Mouse (Mus musculus) limb, embryonic 10.5 days (tissue): ENCODE measurements around the gene Hdac1. TPM values are rescaled to one million over a fixed set of nuclear protein-coding genes. Genes with fewer than 3 reads are reported as not detected.

ENCODE experiments used
- DNase-seq: peaks from one replicate; pipeline ENCODE4 v3.0.0-alpha.2; 2017; ENCODE audit warnings: low spot score
- H3K27ac ChIP-seq: fragments of 300-500 bp; sonication (generic); 2 replicates; pipeline ENCODE4 v1.5.1; 2016; ENCODE audit warnings: mild to moderate bottlenecking
- H3K27me3 ChIP-seq: fragments of 300-500 bp; sonication (generic); 2 replicates; pipeline ENCODE4 v1.6.1; 2016; ENCODE audit warnings: low read depth, mild to moderate bottlenecking; ENCODE audit not compliant: poor library complexity, severe bottlenecking
- H3K36me3 ChIP-seq: fragments of 300-500 bp; sonication (generic); 2 replicates; pipeline ENCODE4 v1.6.1; 2016; ENCODE audit warnings: mild to moderate bottlenecking, moderate library complexity
- H3K4me1 ChIP-seq: fragments of 300-500 bp; sonication (generic); 2 replicates; pipeline ENCODE4 v1.6.1; 2016
- H3K4me3 ChIP-seq: fragments of 300-500 bp; sonication (generic); 2 replicates; pipeline ENCODE4 v1.5.1; 2016; ENCODE audit warnings: mild to moderate bottlenecking, moderate library complexity
- H3K9me3 ChIP-seq: fragments of 300-500 bp; sonication (generic); replicated peaks from 2 replicates; pipeline ENCODE4 v1.6.1; 2016; ENCODE audit warnings: mild to moderate bottlenecking
- WGBS: fragments of 180-500 bp; shearing (Covaris S2); methylation state at CpG from one replicate; pipeline ENCODE4 v1.1.7; 2016; 5-methylcytosine and 5-hydroxymethylcytosine counted together
- polyA plus RNA-seq: library from polyadenylated mRNA; unstranded; fragments of >200 nt; fragmentation: Nextera tagmentation; extraction: Ambion mirVana; gene quantifications from 2 replicates; pipeline ENCODE4 v1.2.1, GENCODE M21; 2016

Gene Hdac1
- polyA plus RNA-seq, 1 experiment from 2014 or later = 336 TPM

GRCm38 (mm10) chr4:129516925-129517324, 25.6 kb downstream of the Hdac1 start:
- DNase-seq = no peak

DNA sequence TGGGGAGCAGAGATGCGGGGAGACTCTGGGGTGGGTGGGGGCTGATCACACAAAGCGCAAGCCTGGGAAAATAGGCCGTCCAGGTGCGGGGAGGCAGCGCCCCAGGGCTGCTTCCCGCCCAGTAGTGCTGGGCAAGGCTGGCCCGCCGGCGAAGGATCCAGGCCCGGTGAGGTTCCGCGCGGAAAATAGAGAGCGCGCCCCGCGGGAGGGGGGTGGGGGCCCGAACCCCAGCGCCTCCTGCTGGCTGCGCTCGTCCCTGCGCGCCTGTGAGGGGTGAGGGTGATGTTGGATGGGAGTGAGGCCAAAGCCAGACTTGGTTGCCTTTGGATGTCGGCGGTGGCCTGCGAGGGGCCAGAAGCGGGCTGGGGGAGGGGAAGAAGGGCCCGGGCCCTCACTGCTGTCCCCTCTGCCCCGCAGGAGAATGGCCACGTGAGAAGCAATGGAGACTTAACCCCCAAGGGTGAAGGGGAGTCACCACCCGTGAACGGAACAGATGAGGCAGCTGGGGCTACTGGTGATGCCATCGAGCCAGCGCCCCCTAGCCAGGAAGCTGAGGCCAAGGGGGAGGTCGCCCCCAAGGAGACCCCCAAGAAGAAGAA, 28.1 kb downstream of the Hdac1 start:
- Histone ChIP-seq H3K9me3 (no peaks in the 10 kb centered on the region), H3K27ac (peak overlapping the region; percentile 100), H3K4me1 (peaks cover 48% of the 10 kb centered on the region), H3K4me3 (peak overlapping the region; percentile 100), H3K36me3 (peaks cover 53% of the 10 kb centered on the region), H3K27me3 (no peaks in the 10 kb centered on the region)
- DNase-seq = peak; percentile 89
- WGBS = 0% methylated on average over 34 of the region's 35 CpGs

More at GRCm38 (mm10) chr4:129516925-129517324, 25.6 kb downstream of the Hdac1 start:
- no peak overlapping the region for H3K4me3 ChIP-seq
- WGBS = 47% methylated on average over 2 of the region's 2 CpGs
- peaks cover 30% of the 10 kb centered on the region for H3K4me1 ChIP-seq
- no peak overlapping the region for H3K27ac ChIP-seq
- H3K36me3 ChIP-seq = peaks cover 78% of the 10 kb centered on the region
- no peaks in the 10 kb centered on the region for H3K9me3 ChIP-seq
- H3K27me3 ChIP-seq = no peaks in the 10 kb centered on the region

GRCm38 (mm10) chr4:129513891-129514290, 28.6 kb downstream of the Hdac1 start:
- no peaks in the 10 kb centered on the region for H3K27me3 ChIP-seq
- 2% methylated on average over 54 of the region's 57 CpGs for WGBS

DNA sequence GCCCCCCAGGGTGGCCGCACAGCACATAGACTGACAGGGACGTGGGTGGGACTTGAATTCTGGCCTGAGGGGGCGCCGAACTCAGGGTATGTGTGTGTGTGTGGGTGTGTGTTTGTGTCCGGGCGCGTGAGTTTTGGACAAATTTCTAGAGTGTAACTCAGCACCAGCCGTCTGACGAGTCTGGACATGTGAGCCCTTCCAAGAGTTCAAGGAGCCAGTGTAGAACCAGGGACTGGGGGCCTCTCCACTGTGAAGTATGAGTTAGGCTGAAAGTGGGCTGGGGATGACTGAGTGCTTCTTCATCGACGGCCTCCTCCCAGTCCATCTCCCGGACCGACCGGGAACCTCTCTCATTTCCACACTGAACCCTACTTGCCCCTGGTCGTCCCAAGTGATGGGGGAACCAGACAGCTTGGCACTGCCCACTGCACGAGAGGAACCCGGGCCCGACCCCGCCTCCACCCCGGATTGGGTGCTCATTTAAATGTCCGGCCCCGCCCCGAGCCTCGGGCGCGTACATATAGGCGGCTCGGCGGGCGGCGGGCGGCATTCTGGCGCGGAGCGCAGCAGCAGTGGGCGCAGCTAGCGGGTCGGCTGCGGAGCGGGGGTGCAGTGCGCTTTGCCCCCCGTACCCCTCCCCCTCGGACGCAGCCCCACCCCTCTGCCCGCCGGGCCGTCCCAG, 29.3 kb downstream of the Hdac1 start, which contains the start of gene Marcksl1:
Marcksl1 (plus strand) TSS at position 496 of the 682 bp plus-strand sequence.
- DNase-seq = peak; percentile 96
- Histone ChIP-seq H3K9me3 (no peaks in the 10 kb centered on the region), H3K4me1 (peaks cover 56% of the 10 kb centered on the region), H3K27ac (peak within 1 kb of the TSS; percentile 100), H3K4me3 (peak within 1 kb of the TSS; percentile 100), H3K27me3 (no peaks in the 10 kb centered on the region), H3K36me3 (peaks cover 42% of the 10 kb centered on the region)
- 7% methylated on average over 42 of the region's 47 CpGs for WGBS

More at GRCm38 (mm10) chr4:129513891-129514290, 28.6 kb downstream of the Hdac1 start:
- peaks cover 53% of the 10 kb centered on the region for H3K4me1 ChIP-seq
- DNase-seq = no peak
- H3K27ac ChIP-seq = peak overlapping the region; percentile 100
- H3K9me3 ChIP-seq = no peaks in the 10 kb centered on the region
- H3K4me3 ChIP-seq = peak overlapping the region; percentile 100
- peaks cover 49% of the 10 kb centered on the region for H3K36me3 ChIP-seq

DNA sequence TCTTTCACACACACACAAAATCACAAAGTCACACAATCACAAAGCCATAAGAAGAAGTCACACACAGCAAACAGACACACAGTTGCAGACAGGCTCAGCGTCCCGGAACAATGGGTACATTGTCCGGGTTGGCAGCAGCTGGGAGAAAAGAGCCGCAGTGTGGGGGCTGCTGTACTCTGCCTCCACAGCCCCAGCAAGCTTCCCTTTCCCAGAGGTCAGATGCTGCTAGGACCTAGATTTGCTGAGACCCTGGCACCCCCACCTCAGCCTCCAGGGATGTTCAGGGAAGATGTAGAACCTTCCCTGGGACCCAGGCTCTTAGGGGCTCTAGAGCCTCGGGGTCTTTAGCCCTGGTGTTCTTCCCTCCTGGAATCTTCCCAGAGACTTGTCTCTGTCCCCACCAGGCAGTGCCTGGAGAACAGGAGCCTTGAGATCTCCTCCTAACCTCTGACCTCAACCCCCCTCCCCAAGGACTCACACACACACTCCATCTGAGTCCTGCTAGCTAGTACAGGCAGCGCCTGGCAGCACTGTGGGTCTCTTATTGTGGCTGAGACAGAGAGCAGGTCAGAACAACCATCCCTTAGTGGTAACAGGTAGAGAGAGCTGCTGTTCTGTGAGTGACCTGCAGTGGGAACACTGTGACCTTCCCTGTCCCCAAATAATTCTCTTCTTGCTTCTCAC, 31.0 kb downstream of the Hdac1 start:
- H3K36me3 ChIP-seq = peaks cover 26% of the 10 kb centered on the region
- no peaks in the 10 kb centered on the region for H3K27me3 ChIP-seq
- WGBS = 65% methylated on average over 6 of the region's 6 CpGs
- H3K4me1 ChIP-seq = peaks cover 54% of the 10 kb centered on the region
- peak overlapping the region; percentile 71 for H3K27ac ChIP-seq
- H3K9me3 ChIP-seq = no peaks in the 10 kb centered on the region
- DNase-seq = no peak
- no peak overlapping the region for H3K4me3 ChIP-seq

DNA sequence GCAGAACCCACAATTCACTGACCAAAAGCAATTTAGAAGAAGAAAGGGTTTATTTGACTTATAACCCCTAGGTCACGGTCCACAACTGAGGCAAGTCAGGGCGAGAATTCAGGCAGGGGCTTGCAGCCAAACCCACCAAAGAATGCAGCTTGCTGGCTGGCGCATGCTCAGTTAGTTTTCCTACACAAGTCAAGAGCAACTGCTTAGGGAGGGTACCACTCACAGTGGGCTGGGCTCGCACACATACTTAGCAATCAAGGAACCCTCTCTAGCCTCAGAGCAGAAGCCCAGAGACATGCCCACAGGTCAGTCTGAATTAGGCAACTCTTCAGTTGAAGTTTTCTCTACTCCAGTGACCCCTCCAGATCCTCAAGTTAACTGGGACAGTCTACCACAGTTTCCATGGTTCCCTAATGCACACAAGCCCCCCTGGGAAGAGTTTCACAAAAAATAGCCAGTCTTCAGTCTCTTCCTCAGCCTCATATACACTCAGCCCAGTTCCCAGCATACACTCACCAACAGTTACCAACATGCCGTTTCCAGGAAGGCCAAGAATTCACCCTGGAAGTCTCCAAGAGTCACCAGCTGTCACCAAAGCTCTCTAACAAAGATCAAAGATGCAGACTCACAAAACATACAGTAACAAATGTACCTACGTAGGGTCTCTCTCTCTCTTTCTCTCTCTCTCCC, 31.6 kb downstream of the Hdac1 start:
- DNase-seq = no peak
- H3K4me3 ChIP-seq = no peak overlapping the region

DNA sequence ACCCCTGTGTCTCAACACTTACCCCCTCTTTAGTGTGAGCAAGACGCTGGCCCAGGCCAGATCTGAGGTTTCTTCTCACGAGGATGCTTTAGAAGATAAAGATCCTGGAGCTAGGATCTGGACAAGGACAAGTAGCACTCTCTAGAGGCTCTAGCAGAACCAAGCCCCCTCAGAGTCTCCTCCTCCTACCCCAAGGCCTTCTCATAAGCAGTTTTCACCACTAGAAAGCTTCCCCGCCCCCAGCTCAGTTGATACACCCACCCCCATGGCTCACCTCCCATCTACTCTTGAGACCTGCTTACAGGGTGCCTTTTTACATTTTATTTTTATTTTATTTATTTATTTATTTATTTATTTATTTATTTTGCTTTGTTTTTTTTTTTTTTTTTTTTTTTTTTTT, 32.9 kb downstream of the Hdac1 start:
- H3K4me3 ChIP-seq = no peak overlapping the region
- peaks cover 7% of the 10 kb centered on the region for H3K36me3 ChIP-seq
- H3K27ac ChIP-seq = no peak overlapping the region
- DNase-seq = no peak
- 62% methylated on average over 3 of the region's 3 CpGs for WGBS
- peaks cover 41% of the 10 kb centered on the region for H3K4me1 ChIP-seq
- H3K27me3 ChIP-seq = no peaks in the 10 kb centered on the region
- no peaks in the 10 kb centered on the region for H3K9me3 ChIP-seq

More for the DNA sequence above, 31.6 kb downstream of the Hdac1 start:
- H3K27me3 ChIP-seq = no peaks in the 10 kb centered on the region
- 57% methylated on average over 6 of the region's 6 CpGs for WGBS
- H3K27ac ChIP-seq = peak overlapping the region; percentile 71
- H3K9me3 ChIP-seq = no peaks in the 10 kb centered on the region
- H3K36me3 ChIP-seq = peaks cover 19% of the 10 kb centered on the region
- peaks cover 52% of the 10 kb centered on the region for H3K4me1 ChIP-seq

- peaks cover 41% of the 10 kb centered on the region for H3K4me1 ChIP-seq
- peak overlapping the region; percentile 46; the same call in 1 of the 2 replicates for H3K27ac ChIP-seq
- no peak for DNase-seq
- H3K36me3 ChIP-seq = 0 out of 2 replicates have a peak, but pooled peaks cover under 1% of the 10 kb centered on the region
- H3K27me3 ChIP-seq = no peaks in the 10 kb centered on the region
- 71% methylated on average over 15 of the region's 15 CpGs for WGBS
- H3K9me3 ChIP-seq = no peaks in the 10 kb centered on the region
- no peak overlapping the region for H3K4me3 ChIP-seq
Observed at GRCm38 (mm10) chr4:129508834-129509600, 33.5 kb downstream of the Hdac1 start.

DNA sequence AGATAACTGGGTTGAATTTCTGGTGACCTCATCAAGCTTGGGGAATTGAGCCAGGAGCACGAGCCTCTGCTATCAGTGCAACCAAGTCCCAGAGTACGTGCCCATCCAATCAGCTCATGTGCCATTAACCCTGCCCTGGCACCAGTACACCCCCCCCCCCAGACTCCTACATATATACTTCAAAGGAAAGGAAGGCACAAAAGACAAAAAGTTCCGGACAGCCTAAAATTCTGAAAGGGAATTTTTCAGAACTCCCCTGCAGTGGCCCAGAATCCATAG, 34.3 kb downstream of the Hdac1 start:
- Histone ChIP-seq H3K9me3 (no peaks in the 10 kb centered on the region), H3K27ac (no peak overlapping the region), H3K4me3 (no peak overlapping the region), H3K27me3 (no peaks in the 10 kb centered on the region), H3K36me3 (no peaks in the 10 kb centered on the region), H3K4me1 (peaks cover 38% of the 10 kb centered on the region)
- WGBS = 70% methylated on average over 3 of the region's 3 CpGs
- no peak for DNase-seq

DNA sequence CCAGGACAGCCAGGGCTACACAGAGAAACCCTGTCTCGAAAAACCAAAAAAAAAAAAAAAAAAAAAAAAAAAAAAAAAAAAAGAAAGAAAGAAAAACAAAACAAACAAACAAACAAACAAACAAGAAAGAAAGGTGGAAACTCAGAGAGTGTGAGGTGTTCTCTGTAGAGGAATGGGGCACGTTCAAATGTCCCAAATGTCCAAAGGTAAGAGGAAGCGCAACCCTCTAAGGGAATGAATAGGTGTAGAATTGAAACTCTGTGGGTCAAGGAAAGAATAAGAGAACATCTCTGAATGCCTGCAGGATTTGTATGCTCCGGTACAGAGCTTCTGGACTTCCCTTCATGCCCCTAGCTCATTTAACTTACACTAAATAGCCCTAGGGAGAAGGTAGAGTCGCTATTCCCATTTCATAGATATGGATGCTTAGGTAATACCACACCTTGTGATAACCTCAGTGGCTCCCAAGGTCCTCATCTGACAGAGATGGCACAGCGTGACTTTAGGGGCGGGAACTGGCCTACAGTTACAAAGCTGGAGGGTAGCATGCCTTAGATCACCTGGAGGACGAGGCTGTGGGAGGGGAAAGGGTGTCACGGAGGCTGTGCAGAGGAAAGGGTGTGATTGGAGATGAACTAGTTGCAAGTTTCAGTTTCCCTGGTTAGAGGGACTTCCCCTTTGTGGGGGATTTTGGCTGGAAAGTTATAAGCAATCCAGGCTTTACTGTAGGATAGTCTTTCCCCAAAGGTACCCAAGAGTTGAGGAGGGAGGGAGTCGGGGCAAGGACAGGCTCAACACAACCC, 34.9 kb downstream of the Hdac1 start:
- Histone ChIP-seq H3K4me1 (peaks cover 33% of the 10 kb centered on the region), H3K4me3 (no peak overlapping the region), H3K36me3 (no peaks in the 10 kb centered on the region), H3K9me3 (no peaks in the 10 kb centered on the region), H3K27ac (no peak overlapping the region), H3K27me3 (no peaks in the 10 kb centered on the region)
- no peak for DNase-seq
- 64% methylated on average over 9 of the region's 10 CpGs for WGBS

- DNase-seq = no peak
- H3K27me3 ChIP-seq = no peaks in the 10 kb centered on the region
- no peaks in the 10 kb centered on the region for H3K9me3 ChIP-seq
- WGBS = 83% methylated on average over 3 of the region's 3 CpGs
- no peaks in the 10 kb centered on the region for H3K36me3 ChIP-seq
- H3K27ac ChIP-seq = no peak overlapping the region
- H3K4me1 ChIP-seq = peaks cover 24% of the 10 kb centered on the region
- H3K4me3 ChIP-seq = no peak overlapping the region
Observed at GRCm38 (mm10) chr4:129505511-129505910, 37.0 kb downstream of the Hdac1 start.
